Mouse (Mus musculus) frontal cortex, adult 2 months (tissue): Measurements from ENCODE around the gene Hist1h4b. TPM values are rescaled to one million over a fixed set of nuclear protein-coding genes. Genes with fewer than 3 reads are reported as not detected.
"Not testable (repeated sequence)": the region's sequence is repeated elsewhere in the genome, so short reads cannot be mapped to it uniquely, and the experiment has no call there.

Experiments used
- DNase-seq, 2 experiments: peaks; one replicate each; pipeline ENCODE4 v3.0.0; 2022; ENCODE audit warnings: low spot score in 1 of 2; ENCODE audit errors: extremely low spot score in 1 of 2
- polyA plus RNA-seq: library from polyadenylated mRNA; depleted of rRNA; stranded (reverse); fragments of >200 nt; gene quantifications from 2 replicates; pipeline ENCODE4 v1.2.3, GENCODE M21; 2012

Hist1h4b gene
- polyA plus RNA-seq, 1 experiment, result 2.9 TPM

GRCm38 (mm10) chr13:23755000-23755399 is 1.8 kb upstream of the Hist1h4b start:
- DNase-seq, result no peak

- DNase-seq, result no peak
These were observed 479 bp downstream of the Hist1h4b start for GRCm38 (mm10) chr13:23757211-23757773.

- no peak for DNase-seq
These were observed 1.1 kb downstream of the Hist1h4b start for GRCm38 (mm10) chr13:23757921-23758320.

DNA sequence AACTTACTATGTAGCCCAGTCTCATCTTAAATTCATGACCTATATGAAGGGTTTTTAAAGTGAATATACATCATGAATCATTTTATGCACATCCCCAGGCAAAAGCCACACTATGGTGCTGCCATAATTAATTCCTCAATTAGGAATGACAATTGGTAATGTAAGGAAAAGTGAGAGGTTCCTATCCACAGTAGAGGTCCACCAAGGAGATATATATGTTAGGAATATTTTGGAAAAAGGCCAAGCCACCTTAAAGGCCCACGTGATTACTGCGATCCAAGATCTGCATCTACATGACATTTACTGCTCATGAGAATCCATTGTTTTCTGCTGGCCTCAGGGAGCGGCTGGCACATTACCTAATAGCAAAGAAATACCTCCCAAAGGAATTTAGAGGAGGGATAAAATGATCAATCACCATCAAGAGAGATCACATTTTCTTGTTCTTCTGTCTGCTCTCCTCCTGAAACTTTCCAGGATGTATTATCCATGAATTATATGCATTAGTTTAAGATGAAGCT is 2.5 kb downstream of the Hist1h4b start:
- no peak for DNase-seq

- DNase-seq, result no peak
These were observed 3.1 kb downstream of the Hist1h4b start for GRCm38 (mm10) chr13:23759916-23760239.

DNA sequence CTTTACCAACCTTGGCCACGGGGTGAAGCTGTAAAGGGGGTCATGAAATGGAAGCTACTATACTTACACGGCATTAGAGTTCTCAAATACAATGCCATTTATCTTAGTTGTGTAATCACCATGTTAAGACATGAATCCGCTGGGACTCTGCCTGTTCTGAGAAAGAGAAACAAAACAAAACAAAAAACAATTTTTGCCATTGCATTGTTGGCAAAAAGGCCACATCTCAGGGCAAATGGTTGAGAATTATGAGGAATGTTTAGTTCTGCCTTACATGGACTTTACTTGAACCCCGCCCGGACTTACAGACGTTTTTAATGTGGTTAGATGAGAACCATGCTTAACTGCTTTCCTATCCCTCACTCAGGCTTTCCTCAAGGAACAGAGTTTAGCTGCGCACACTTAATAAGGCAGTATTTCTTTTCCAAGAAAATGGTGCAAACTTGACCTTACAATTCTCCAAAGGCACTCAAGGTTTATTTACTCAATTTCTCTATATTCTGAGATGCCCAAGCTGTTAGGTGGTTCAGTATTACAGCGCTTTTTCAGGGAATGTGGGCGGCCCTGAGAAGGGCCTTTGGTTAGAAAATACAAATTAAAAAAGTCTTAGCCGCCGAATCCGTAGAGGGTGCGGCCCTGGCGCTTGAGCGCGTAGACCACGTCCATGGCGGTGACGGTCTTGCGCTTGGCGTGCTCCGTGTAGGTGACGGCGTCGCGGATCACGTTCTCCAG is 3.6 kb downstream of the Hist1h4b start:
- DNase-seq, result no peak

- DNase-seq, result peak; percentile 98 to 99
These were observed 4.4 kb downstream of the Hist1h4b start, which contains the start of gene Hist1h4a for GRCm38 (mm10) chr13:23760972-23761864. Gene Hist1h4a (minus strand): TSS chr13:23761230.

DNA sequence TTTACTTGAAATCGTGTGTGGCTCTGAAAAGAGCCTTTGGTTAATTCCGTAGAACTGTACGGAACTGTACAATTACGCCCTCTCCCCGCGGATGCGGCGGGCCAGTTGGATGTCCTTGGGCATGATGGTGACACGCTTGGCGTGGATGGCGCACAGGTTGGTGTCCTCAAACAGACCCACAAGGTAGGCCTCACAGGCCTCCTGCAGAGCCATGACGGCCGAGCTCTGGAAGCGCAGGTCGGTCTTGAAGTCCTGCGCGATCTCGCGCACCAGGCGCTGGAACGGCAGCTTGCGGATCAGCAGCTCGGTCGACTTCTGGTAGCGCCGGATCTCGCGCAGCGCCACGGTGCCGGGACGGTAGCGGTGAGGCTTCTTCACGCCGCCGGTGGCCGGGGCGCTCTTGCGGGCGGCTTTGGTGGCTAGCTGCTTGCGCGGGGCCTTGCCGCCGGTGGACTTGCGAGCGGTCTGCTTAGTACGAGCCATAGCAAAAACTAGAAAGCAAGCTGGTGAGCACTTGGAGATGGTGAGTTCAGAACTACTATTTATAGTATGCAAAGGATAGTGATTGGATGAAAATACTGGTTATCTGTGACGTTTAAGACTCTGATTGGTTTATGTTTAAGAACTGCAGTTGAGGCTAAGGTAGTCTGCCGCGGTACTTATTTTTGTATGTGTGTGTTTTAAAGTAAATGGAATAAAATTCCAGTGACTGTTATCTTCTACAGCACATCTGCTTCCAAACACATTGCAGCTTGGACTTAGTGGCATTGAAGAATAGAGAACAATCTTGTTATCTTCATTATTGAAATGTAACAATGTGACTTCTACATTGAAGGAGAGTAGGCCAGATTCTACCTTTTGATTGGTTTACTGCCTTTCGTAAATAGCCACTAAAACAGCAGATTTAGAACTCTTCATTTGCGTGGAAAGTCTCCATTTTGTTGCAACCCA is 5.3 kb downstream of the Hist1h4b start, which contains the start of gene Hist1h3a:
Gene Hist1h3a (minus strand): TSS at position 516 of the 951 bp plus-strand sequence.
- DNase-seq, result peak in 1 of 2 experiments; percentile 84

- DNase-seq, result no peak
These were observed 6.4 kb downstream of the Hist1h4b start for GRCm38 (mm10) chr13:23763242-23763585.

GRCm38 (mm10) chr13:23763586-23764323 is 6.9 kb downstream of the Hist1h4b start, which contains the start of gene Hist1h1a:
Gene Hist1h1a (plus strand): TSS chr13:23763666.
- DNase-seq, result peak; percentile 79 to 89

- no peak for DNase-seq
These were observed 7.7 kb downstream of the Hist1h4b start for GRCm38 (mm10) chr13:23764324-23765171.

DNA sequence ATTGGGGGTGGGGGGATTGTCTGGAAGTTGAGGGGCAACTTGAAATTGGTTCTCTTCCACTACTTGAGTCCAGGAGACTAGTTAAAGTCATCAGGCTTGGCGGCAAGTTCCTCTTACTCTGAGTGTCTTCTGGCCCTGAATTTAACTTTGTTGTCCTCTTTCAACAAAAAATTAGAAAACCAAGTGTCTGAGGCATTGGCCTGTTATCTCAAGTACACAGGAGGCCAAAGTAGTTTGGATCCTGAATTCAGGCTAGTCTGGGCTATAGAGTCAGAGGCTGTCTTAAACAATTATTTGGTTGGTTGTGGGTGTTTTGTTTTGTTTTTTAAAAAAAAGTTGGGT is 8.3 kb downstream of the Hist1h4b start:
- no peak for DNase-seq

DNA sequence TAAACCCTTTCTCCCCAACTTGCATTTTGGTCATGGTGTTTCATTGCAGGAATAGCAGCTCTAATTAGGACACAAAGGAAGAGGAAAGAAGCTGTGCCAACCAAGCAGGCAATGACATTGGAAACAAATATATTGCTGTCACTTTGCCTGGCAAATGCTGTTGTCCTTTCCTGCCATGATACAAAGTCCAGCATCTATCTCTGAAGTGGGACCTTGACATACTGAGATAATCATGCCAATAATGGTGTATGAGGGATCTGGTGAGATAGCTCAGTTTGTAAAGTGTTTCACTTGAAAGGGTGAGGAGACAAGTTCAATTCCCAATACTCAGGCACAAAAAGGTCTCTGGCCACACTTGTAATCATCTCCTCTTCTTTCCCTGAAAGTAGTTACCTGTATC is 10.0 kb downstream of the Hist1h4b start:
- DNase-seq, result no peak

DNA sequence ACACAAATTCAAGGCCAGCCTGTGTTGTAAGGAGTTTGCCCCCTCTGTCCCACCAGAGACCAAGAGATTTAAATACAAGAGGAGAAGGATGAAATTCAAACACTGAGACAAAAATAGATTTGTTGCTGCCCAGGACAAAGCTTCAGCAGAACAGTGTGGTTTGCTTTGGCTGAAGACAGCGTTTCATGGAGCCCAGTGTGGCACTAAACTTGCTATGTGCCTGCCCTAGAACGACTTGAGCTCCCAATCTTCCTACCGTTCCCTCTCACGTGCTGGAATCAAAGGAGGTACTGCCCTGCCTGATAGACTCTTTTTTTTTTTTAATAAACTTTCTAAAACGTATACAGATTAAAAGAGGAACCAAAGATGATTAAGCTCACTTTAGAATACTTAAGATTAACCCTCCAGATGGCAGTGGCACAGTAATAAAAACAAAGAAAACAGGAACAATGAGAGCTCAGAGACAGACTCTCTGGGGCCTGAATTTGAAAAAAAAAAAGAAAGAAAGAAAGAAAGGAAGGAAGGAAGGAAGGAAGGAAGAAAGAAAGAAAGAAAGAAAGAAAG is 12.1 kb downstream of the Hist1h4b start:
- no peak for DNase-seq

- DNase-seq, result not testable (repeated sequence)
These were observed 12.8 kb downstream of the Hist1h4b start, which contains the start of gene Trim38 for GRCm38 (mm10) chr13:23769613-23770012. Gene Trim38 (plus strand): TSS chr13:23769913.

- DNase-seq, result peak; percentile 44 to 62
These were observed 15.9 kb downstream of the Hist1h4b start for GRCm38 (mm10) chr13:23772561-23773313.

DNA sequence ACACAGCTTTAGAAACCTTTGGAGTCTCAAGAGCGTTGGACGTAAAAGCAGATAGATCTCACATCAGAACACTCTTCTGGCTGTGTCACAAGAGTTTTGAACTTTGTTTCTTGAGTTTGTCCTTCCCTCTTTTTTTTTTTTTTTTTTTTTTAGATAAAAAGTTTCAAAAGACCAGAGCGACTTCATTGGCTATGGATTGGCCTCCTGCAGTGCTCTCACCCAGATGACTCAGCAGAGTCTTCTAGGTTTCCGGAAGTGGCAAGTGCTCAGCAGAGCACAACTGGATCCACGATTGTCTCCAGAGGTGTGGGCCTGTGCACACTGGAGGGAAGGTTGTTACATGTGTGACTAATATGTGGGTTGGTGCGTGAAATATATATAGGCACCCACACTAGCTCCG is 21.5 kb downstream of the Hist1h4b start:
- DNase-seq, result no peak
